Mouse (Mus musculus): ENCODE measurements at regions not wholly inside any gene's neighbourhood (a gene's known extent, or its start where the extent isn't known, plus 50 kb on each side); places are given as distances from the start of the nearest gene placed in this dataset.

- 76% methylated on average over 3 of the region's 3 CpGs for WGBS
- H3K9ac ChIP-seq, result no peak overlapping the region
- H3K4me3 ChIP-seq (ENCODE audit: low read depth, low read length), result no peak overlapping the region
- no peak overlapping the region for H3K27ac ChIP-seq (ENCODE audit: low read depth, low read length)
- no peaks in the 10 kb centered on the region for H3K9me3 ChIP-seq (ENCODE audit: low read length)
- H3K27me3 ChIP-seq (ENCODE audit: insufficient read depth, low read length), result no peaks in the 10 kb centered on the region
- no peak for TF ChIP-seq CTCF (IDR thresholded peaks at IDR 0.05; ENCODE audit: low read depth)
- ATAC-seq (no peak), DNase-seq (no peak)
- H3K36me3 ChIP-seq (ENCODE audit: insufficient read depth), result no peaks in the 10 kb centered on the region
- H3K4me1 ChIP-seq (ENCODE audit: insufficient read depth), result no peaks in the 10 kb centered on the region
- H3K4me2 ChIP-seq (ENCODE audit: low read depth), result no peak overlapping the region
Observed at GRCm38 (mm10) chr8:81068519-81068918, 53.8 kb upstream of the Usp38 start.

- DNase-seq (no peak), ATAC-seq (no peak)
- H3K27ac ChIP-seq (ENCODE audit: low read depth, low read length), result no peak overlapping the region
- no peaks in the 10 kb centered on the region for H3K36me3 ChIP-seq (ENCODE audit: insufficient read depth)
- H3K4me3 ChIP-seq (ENCODE audit: low read depth, low read length), result no peak overlapping the region
- no peaks in the 10 kb centered on the region for H3K4me1 ChIP-seq (ENCODE audit: insufficient read depth)
- H3K27me3 ChIP-seq (ENCODE audit: insufficient read depth, low read length), result no peaks in the 10 kb centered on the region
- TF ChIP-seq CTCF (IDR thresholded peaks at IDR 0.05; ENCODE audit: low read depth), result no peak
- no peak overlapping the region for H3K4me2 ChIP-seq (ENCODE audit: low read depth)
- H3K9ac ChIP-seq, result no peak overlapping the region
- no peaks in the 10 kb centered on the region for H3K9me3 ChIP-seq (ENCODE audit: low read length)
- 85% methylated on average over 2 of the region's 2 CpGs for WGBS
Observed at GRCm38 (mm10) chr8:81066765-81067164, 52.0 kb upstream of the Usp38 start.
